Mouse (Mus musculus) activated CD4-positive, CD25-positive, alpha-beta regulatory T cell, adult 4 months (primary cell): Measurements from ENCODE around the gene Ssxb8. TPM values are rescaled to one million over a fixed set of nuclear protein-coding genes. Genes with fewer than 3 reads are reported as not detected.
"Not testable (repeated sequence)": the region's sequence is repeated elsewhere in the genome, so short reads cannot be mapped to it uniquely, and the experiment has no call there.

Source experiments
- ATAC-seq: one replicate; pipeline ENCODE4 v1.8.0; 2017
- polyA plus RNA-seq, 2 experiments: library from polyadenylated mRNA; unstranded; fragments of 100-300 nt; shearing (Covaris generic); gene quantifications; one replicate each; pipeline ENCODE4 v1.2.1; 2017

Ssxb8 gene
- not detected for polyA plus RNA-seq

DNA sequence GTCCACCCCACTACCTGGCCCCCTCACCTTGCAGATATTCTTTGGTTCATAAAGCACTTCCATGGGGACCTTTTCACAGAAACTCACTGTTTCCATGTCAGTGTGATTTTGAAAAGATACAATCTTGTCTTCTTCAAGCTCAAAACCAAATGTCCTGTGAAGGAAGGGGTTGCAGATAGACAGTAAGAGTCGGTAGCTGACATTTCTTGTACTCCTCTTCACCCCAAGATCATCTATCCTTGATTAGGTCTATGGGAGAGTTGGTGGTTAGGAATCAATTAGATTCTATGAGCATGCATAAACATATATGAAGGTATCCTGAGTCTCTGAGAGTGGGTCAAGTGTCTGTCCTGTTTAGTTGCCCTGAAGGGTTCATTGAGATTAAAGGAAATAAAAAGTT lies at the start of gene Ssxb8:
Gene Ssxb8 (minus strand): TSS at position 101 of the 400 bp plus-strand sequence.
- not testable (repeated sequence) for ATAC-seq

GRCm38 (mm10) chrX:8732907-8733306 lies 42.3 kb upstream of the Ssxb8 start:
- ATAC-seq = no peak

GRCm38 (mm10) chrX:8663085-8663484 lies 27.6 kb downstream of the Ssxb8 start:
- no peak for ATAC-seq

Other genes starting within 250 kb of the Ssxb8 start
- gene Ssxb2, start 229.1 kb downstream of the Ssxb8 start, polyA plus RNA-seq = not detected
- not detected for gene Gm14459, start 165.9 kb downstream of the Ssxb8 start, polyA plus RNA-seq
- gene Ssxb6, start 142.6 kb downstream of the Ssxb8 start, polyA plus RNA-seq = not detected
- not detected for gene Ssxb3, start 99.0 kb downstream of the Ssxb8 start, polyA plus RNA-seq
- not detected for gene Ssx9, start 57.6 kb upstream of the Ssxb8 start, polyA plus RNA-seq
- gene Ssxb5, start 112.8 kb upstream of the Ssxb8 start, polyA plus RNA-seq = not detected
- not detected for gene Gm6592, start 153.2 kb upstream of the Ssxb8 start, polyA plus RNA-seq
- gene Gm5751, start 183.4 kb upstream of the Ssxb8 start, polyA plus RNA-seq = not detected
- gene B630019K06Rik, start 201.5 kb upstream of the Ssxb8 start, polyA plus RNA-seq = under 1 TPM in 1 of 2 experiments, not detected in 1; 0.42 TPM